Mouse (Mus musculus): Measurements from ENCODE around the gene Miga1. TPM values are rescaled to one million over a fixed set of nuclear protein-coding genes. Genes with fewer than 3 reads are reported as not detected.
"Not testable (repeated sequence)": the region's sequence is repeated elsewhere in the genome, so short reads cannot be mapped to it uniquely, and the experiment has no call there.

Gene Miga1
- total RNA-seq, 1 experiment, result 28.7 TPM

DNA sequence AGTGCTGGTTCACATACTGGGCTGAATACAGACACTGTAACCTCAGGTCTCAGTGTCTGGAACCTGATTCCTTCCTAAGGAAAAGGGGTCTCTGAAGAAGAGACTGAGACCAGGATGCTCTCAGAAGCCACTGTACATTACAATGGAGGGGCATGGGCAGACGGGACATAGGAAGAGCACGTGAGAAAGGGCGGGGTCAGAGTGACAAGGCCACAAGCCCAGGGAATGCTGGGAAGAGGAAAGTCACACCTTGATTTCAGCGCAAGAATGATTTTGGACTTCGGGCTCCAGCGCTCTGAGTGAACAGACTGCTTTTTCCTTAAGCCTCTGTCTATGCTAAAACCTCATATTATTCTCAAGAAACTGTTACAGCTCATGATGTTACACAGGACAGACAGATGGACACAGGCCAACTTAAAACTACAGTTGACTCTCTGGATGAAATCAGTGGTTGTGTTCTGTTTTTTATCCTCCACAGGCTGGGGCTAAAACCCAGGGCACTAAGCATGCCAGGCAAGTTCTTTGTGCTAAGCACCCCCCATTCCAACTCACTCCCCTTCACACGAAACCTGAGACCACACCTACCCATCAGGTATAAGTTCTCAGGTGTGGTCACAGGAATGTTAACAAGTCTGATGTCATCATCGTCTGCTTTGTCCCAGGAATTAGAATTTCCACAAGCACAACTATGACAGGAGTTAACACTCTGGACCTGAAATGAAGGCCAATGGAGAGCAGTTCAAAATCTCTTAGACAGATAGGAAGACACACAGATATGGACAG lies 18.3 kb downstream of the Miga1 start:
- Histone ChIP-seq H3K27ac (ENCODE audit: insufficient read depth, low read depth, low read length, poor library complexity, severe bottlenecking) (no peak overlapping the region), H3K9ac (ENCODE audit: insufficient read depth, low read depth, low read length, poor library complexity, severe bottlenecking) (no peak overlapping the region), H3K4me3 (ENCODE audit: insufficient read depth in 1 of 2, low read depth in 1 of 2, low read length in 2 of 2, poor library complexity in 1 of 2, severe bottlenecking in 1 of 2) (no peak overlapping the region), H3K9me3 (ENCODE audit: control insufficient read depth, insufficient read depth, low read depth, low read length) (no peaks in the 10 kb centered on the region), H3K4me1 (ENCODE audit: control insufficient read depth in 2 of 2, insufficient read depth in 2 of 2, low read length in 2 of 2, poor library complexity in 1 of 2) (peaks cover 0 to 5% of the 10 kb centered on the region in 2 experiments; a peak in 2 of 4 replicates), H3K36me3 (ENCODE audit: control insufficient read depth, insufficient read depth, low read length, poor library complexity, severe bottlenecking) (peaks cover 13% of the 10 kb centered on the region)
- TF ChIP-seq ZNF384 (IDR thresholded peaks at IDR 0.05; ENCODE audit: low read depth, low read length) (no peak), HCFC1 (IDR thresholded peaks at IDR 0.05; ENCODE audit: borderline replicate concordance, insufficient read depth, low read length) (no peak), ZC3H11A (IDR thresholded peaks at IDR 0.05; ENCODE audit: borderline replicate concordance, low read depth, low read length) (no peak), CHD2 (IDR thresholded peaks at IDR 0.05; ENCODE audit: low read depth, low read length) (no peak), MAFK (IDR thresholded peaks at IDR 0.05; ENCODE audit: insufficient read depth, low read depth, low read length) (no peak)
- DNase-seq (ENCODE audit: low read depth, low spot score), result no peak
- in situ Hi-C loops (cut with MboI; ENCODE audit: low sequenced_read_pairs in 2 of 2, unreplicated experiment in 2 of 2), result no loop called here

- no peaks in the 10 kb centered on the region for H3K9me3 ChIP-seq (ENCODE audit: control insufficient read depth, insufficient read depth, low read depth, low read length)
- H3K4me3 ChIP-seq (ENCODE audit: insufficient read depth in 1 of 2, low read depth in 1 of 2, low read length in 2 of 2, poor library complexity in 1 of 2, severe bottlenecking in 1 of 2), result no peak overlapping the region
- no peak for DNase-seq (ENCODE audit: low read depth, low spot score)
- H3K9ac ChIP-seq (ENCODE audit: insufficient read depth, low read depth, low read length, poor library complexity, severe bottlenecking), result no peak overlapping the region
- H3K36me3 ChIP-seq (ENCODE audit: control insufficient read depth, insufficient read depth, low read length, poor library complexity, severe bottlenecking), result peaks cover 14% of the 10 kb centered on the region
- in situ Hi-C loops (cut with MboI; ENCODE audit: low sequenced_read_pairs in 2 of 2, unreplicated experiment in 2 of 2), result no loop called here
- H3K27ac ChIP-seq (ENCODE audit: insufficient read depth, low read depth, low read length, poor library complexity, severe bottlenecking), result no peak overlapping the region
- TF ChIP-seq CHD2 (IDR thresholded peaks at IDR 0.05; ENCODE audit: low read depth, low read length) (no peak), HCFC1 (IDR thresholded peaks at IDR 0.05; ENCODE audit: borderline replicate concordance, insufficient read depth, low read length) (no peak)
- H3K4me1 ChIP-seq (ENCODE audit: control insufficient read depth in 2 of 2, insufficient read depth in 2 of 2, low read length in 2 of 2, poor library complexity in 1 of 2), result peaks cover 0 to 5% of the 10 kb centered on the region in 2 experiments; a peak in 2 of 4 replicates
These were observed 19.1 kb downstream of the Miga1 start for GRCm38 (mm10) chr3:152320972-152321645.

GRCm38 (mm10) chr3:152316447-152317173 lies 23.6 kb downstream of the Miga1 start:
- in situ Hi-C loops (cut with MboI; ENCODE audit: low sequenced_read_pairs in 2 of 2, unreplicated experiment in 2 of 2); DNase-seq (ENCODE audit: low read depth, low spot score); H3K4me1 ChIP-seq (ENCODE audit: control insufficient read depth in 2 of 2, insufficient read depth in 2 of 2, low read length in 2 of 2, poor library complexity in 1 of 2); H3K27ac ChIP-seq (ENCODE audit: insufficient read depth, low read depth, low read length, poor library complexity, severe bottlenecking); H3K9me3 ChIP-seq (ENCODE audit: control insufficient read depth, insufficient read depth, low read depth, low read length); H3K9ac ChIP-seq (ENCODE audit: insufficient read depth, low read depth, low read length, poor library complexity, severe bottlenecking); H3K4me3 ChIP-seq (ENCODE audit: insufficient read depth in 1 of 2, low read depth in 1 of 2, low read length in 2 of 2, poor library complexity in 1 of 2, severe bottlenecking in 1 of 2): not testable (repeated sequence)
- H3K36me3 ChIP-seq (ENCODE audit: control insufficient read depth, insufficient read depth, low read length, poor library complexity, severe bottlenecking), result peaks cover 20% of the 10 kb centered on the region

GRCm38 (mm10) chr3:152315613-152316012 lies 24.6 kb downstream of the Miga1 start:
- Histone ChIP-seq H3K27ac (ENCODE audit: insufficient read depth, low read depth, low read length, poor library complexity, severe bottlenecking) (no peak overlapping the region), H3K4me1 (ENCODE audit: control insufficient read depth in 2 of 2, insufficient read depth in 2 of 2, low read length in 2 of 2, poor library complexity in 1 of 2) (no peaks in the 10 kb centered on the region), H3K9me3 (ENCODE audit: control insufficient read depth, insufficient read depth, low read depth, low read length) (no peaks in the 10 kb centered on the region), H3K9ac (ENCODE audit: insufficient read depth, low read depth, low read length, poor library complexity, severe bottlenecking) (no peak overlapping the region), H3K4me3 (ENCODE audit: insufficient read depth in 1 of 2, low read depth in 1 of 2, low read length in 2 of 2, poor library complexity in 1 of 2, severe bottlenecking in 1 of 2) (no peak overlapping the region), H3K36me3 (ENCODE audit: control insufficient read depth, insufficient read depth, low read length, poor library complexity, severe bottlenecking) (peaks cover 13% of the 10 kb centered on the region)
- peak; percentile 80 for DNase-seq (ENCODE audit: low read depth, low spot score)
- TF ChIP-seq HCFC1 (IDR thresholded peaks at IDR 0.05; ENCODE audit: borderline replicate concordance, insufficient read depth, low read length) (peak; percentile 71; the same call in 1 of the 2 replicates), CHD2 (IDR thresholded peaks at IDR 0.05; ENCODE audit: low read depth, low read length) (no peak), ZNF384 (IDR thresholded peaks at IDR 0.05; ENCODE audit: low read depth, low read length) (0 out of 2 replicates have a peak, but pooled peaks have one; percentile 31), MAFK (IDR thresholded peaks at IDR 0.05; ENCODE audit: insufficient read depth, low read depth, low read length) (no peak), ZC3H11A (IDR thresholded peaks at IDR 0.05; ENCODE audit: borderline replicate concordance, low read depth, low read length) (no peak)
- in situ Hi-C loops (cut with MboI; ENCODE audit: low sequenced_read_pairs in 2 of 2, unreplicated experiment in 2 of 2), result no loop called here

GRCm38 (mm10) chr3:152314666-152315065 lies 25.5 kb downstream of the Miga1 start:
- H3K9me3 ChIP-seq (ENCODE audit: control insufficient read depth, insufficient read depth, low read depth, low read length); H3K4me3 ChIP-seq (ENCODE audit: insufficient read depth in 1 of 2, low read depth in 1 of 2, low read length in 2 of 2, poor library complexity in 1 of 2, severe bottlenecking in 1 of 2); in situ Hi-C loops (cut with MboI; ENCODE audit: low sequenced_read_pairs in 2 of 2, unreplicated experiment in 2 of 2); H3K27ac ChIP-seq (ENCODE audit: insufficient read depth, low read depth, low read length, poor library complexity, severe bottlenecking); H3K9ac ChIP-seq (ENCODE audit: insufficient read depth, low read depth, low read length, poor library complexity, severe bottlenecking); H3K4me1 ChIP-seq (ENCODE audit: control insufficient read depth in 2 of 2, insufficient read depth in 2 of 2, low read length in 2 of 2, poor library complexity in 1 of 2); DNase-seq (ENCODE audit: low read depth, low spot score): not testable (repeated sequence)
- peaks cover 10% of the 10 kb centered on the region; the same call in 1 of the 2 replicates for H3K36me3 ChIP-seq (ENCODE audit: control insufficient read depth, insufficient read depth, low read length, poor library complexity, severe bottlenecking)

All from ES-E14 (cell line).